Mouse (Mus musculus): ENCODE measurements around the gene Psme1. TPM values are rescaled to one million over a fixed set of nuclear protein-coding genes. Genes with fewer than 3 reads are reported as not detected.

Gene Psme1
- polyA plus RNA-seq, 1 experiment from 2014 or later = 139 TPM

DNA sequence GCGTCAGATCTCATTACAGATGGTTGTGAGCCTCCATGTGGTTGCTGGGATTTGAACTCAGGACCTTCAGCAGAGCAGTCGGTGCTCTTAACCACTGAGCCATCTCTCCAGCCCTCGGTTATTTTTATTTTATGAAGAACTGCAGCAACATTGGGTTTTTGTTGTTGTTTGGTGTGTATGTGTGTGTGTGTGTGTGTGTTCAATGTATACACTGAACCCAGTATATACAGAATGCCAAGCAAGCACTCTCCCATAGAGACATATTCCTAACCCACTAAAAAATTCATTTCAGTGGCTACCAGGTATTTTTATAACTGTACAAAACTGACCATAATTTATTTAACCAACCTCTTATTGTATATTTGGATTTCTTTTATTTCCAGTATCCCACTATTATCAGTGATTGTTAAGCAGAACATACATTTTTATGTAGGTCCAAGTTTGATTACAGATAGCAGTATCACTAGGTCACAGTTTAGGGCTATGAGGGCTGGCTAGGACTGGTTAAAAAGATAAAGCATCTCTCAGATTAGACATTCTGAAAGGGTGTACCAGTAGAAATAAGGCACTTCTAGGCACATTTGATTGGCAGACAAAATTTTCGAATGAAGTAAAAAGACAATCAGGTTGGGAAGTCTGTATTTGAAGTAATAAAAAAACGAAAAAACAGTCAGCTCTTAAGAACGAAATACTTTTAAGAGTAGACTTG, 19.0 kb upstream of the Psme1 start:
- TF ChIP-seq CTCF (IDR thresholded peaks at IDR 0.05; ENCODE audit: low read depth) = no peak
- 46% methylated on average over 6 of the region's 6 CpGs for WGBS
- peak overlapping the region; percentile 73 for H3K4me3 ChIP-seq (ENCODE audit: low read depth, low read length)
- peak overlapping the region; percentile 77; the same call in 1 of the 2 replicates for H3K9ac ChIP-seq
- DNase-seq (no peak), ATAC-seq (ENCODE audit: insufficient read depth) (no peak)
- H3K4me1 ChIP-seq (ENCODE audit: insufficient read depth) = 0 out of 2 replicates have a peak, but pooled peaks cover 5% of the 10 kb centered on the region
- peak overlapping the region; percentile 98 for H3K27ac ChIP-seq (ENCODE audit: low read depth)
- no peaks in the 10 kb centered on the region for H3K27me3 ChIP-seq (ENCODE audit: insufficient read depth, low read length)
- peak overlapping the region; percentile 81 for H3K4me2 ChIP-seq
- no peaks in the 10 kb centered on the region for H3K9me3 ChIP-seq (ENCODE audit: low read depth, low read length)
- H3K36me3 ChIP-seq (ENCODE audit: insufficient read depth) = peaks cover 7% of the 10 kb centered on the region

DNA sequence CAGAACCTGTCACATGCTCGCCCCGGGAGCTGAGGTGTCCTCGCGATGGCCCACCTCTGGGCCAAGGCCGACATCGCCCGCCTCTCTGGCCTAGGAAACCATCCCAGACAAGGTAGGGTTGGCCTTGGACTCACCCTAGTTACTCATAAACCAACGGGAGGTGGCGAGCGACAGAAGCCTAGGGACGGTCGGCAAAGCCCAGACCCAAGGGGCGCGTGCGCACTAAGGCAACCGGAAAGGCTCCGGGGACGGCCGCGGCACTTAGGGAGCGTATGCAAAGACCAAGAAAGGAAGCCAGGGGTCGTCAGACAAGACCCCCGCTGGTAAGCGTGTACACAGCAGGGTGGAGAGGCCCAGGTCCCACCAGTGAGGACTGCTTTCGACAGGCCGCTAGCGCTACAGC, 18.1 kb upstream of the Psme1 start, which contains the start of gene Dcaf11:
Dcaf11 (plus strand) TSS at position 208 of the 403 bp plus-strand sequence.
- TF ChIP-seq CTCF (IDR thresholded peaks at IDR 0.05; ENCODE audit: low read depth) = peak; percentile 46
- WGBS = under 1% methylated on average over 27 of the region's 27 CpGs
- H3K27ac ChIP-seq (ENCODE audit: low read depth) = peak within 1 kb of the TSS; percentile 98
- 0 out of 2 replicates have a peak, but pooled peaks cover 5% of the 10 kb centered on the region for H3K4me1 ChIP-seq (ENCODE audit: insufficient read depth)
- DNase-seq (peak; percentile 96), ATAC-seq (ENCODE audit: insufficient read depth) (peak; percentile 81)
- peaks cover 16% of the 10 kb centered on the region for H3K36me3 ChIP-seq (ENCODE audit: insufficient read depth)
- H3K4me2 ChIP-seq = peak within 1 kb of the TSS; percentile 81
- H3K27me3 ChIP-seq (ENCODE audit: insufficient read depth, low read length) = no peaks in the 10 kb centered on the region
- H3K9me3 ChIP-seq (ENCODE audit: low read depth, low read length) = no peaks in the 10 kb centered on the region
- peak within 1 kb of the TSS; percentile 77 for H3K9ac ChIP-seq
- peak within 1 kb of the TSS; percentile 73 for H3K4me3 ChIP-seq (ENCODE audit: low read depth, low read length)

DNA sequence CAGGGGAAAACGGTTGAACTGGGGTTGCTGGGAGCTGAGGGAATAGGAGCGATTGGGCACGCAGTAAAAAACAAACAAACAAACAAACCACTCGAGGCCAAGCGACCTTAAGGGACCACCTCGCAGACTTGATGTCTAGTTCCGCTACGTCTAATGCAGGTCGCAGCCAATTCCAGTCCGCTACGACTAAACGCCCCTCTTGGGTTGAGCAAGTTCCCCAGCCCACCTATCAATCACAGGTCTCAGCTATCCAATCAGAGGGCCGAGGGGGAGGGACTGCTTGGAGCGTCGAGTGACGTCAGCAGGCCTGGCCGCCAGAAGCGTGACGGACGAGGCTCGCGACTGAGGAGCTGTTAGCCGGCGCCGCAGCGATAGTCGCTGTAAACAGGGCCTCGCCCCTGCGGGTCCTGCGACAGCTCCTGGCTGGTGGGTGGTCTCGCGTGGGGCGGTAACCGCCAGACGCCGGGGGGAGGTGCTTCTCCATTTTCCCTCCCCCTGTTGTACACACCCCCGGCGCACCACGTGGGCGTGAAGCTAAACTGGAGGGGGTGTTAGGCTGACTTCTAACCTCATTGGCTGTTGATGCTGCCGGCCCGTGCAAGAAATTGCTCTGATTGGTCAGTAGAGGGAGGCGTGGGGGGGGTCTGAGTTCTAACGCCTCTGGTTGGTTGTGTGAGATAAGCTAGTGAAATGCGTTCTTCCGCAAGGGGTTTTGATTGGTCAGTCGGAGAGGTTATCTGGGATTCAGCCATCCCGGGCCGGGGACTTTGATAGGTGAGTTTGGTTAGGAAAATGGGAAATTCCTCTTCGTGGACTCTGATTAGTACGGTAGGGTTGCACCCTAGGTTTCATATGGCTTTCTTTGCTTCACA, 17.5 kb upstream of the Psme1 start, which contains the start of gene A730061H03Rik:
A730061H03Rik (minus strand) TSS at position 205 of the 872 bp plus-strand sequence.
- no peaks in the 10 kb centered on the region for H3K9me3 ChIP-seq (ENCODE audit: low read depth, low read length)
- peak; percentile 99 for DNase-seq
- H3K27me3 ChIP-seq (ENCODE audit: insufficient read depth, low read length) = no peaks in the 10 kb centered on the region
- H3K4me1 ChIP-seq (ENCODE audit: insufficient read depth) = 0 out of 2 replicates have a peak, but pooled peaks cover 5% of the 10 kb centered on the region
- 0 out of 2 replicates have a peak, but pooled peaks have one; percentile 21 for TF ChIP-seq CTCF (IDR thresholded peaks at IDR 0.05; ENCODE audit: low read depth)
- peak within 1 kb of the TSS; percentile 73 for H3K4me3 ChIP-seq (ENCODE audit: low read depth, low read length)
- H3K27ac ChIP-seq (ENCODE audit: low read depth) = peak within 1 kb of the TSS; percentile 98
- peak within 1 kb of the TSS; percentile 81 for H3K4me2 ChIP-seq
- WGBS = under 1% methylated on average over 51 of the region's 51 CpGs
- peaks cover 23% of the 10 kb centered on the region for H3K36me3 ChIP-seq (ENCODE audit: insufficient read depth)
- peak; percentile 95 for ATAC-seq (ENCODE audit: insufficient read depth)
- peak within 1 kb of the TSS; percentile 77 for H3K9ac ChIP-seq

DNA sequence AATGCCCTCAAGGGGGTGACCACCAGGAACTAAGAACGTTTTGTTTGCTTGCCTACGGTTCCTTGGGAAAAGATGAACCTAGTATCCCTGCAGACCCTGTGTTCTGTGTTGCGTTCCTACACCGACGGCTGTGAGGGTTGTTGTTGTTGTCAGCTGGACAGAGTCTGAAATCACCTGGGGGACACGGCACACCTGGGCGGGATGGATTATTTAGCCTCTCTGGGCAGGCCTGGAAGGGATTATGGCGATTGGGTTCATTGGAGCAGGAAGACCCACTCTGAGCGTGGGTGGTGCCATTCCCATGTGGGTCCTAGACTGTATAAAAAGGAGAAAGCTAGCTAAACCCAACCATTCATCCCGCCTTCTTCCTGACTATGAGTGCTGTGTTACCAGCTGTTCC, 16.1 kb upstream of the Psme1 start:
- Histone ChIP-seq H3K27ac (ENCODE audit: low read depth) (no peak overlapping the region), H3K4me2 (peak overlapping the region; percentile 81), H3K4me3 (ENCODE audit: low read depth, low read length) (peak overlapping the region; percentile 73; the same call in 1 of the 2 replicates), H3K36me3 (ENCODE audit: insufficient read depth) (peaks cover 37% of the 10 kb centered on the region), H3K9me3 (ENCODE audit: low read depth, low read length) (no peaks in the 10 kb centered on the region), H3K4me1 (ENCODE audit: insufficient read depth) (0 out of 2 replicates have a peak, but pooled peaks cover 5% of the 10 kb centered on the region), H3K9ac (no peak overlapping the region), H3K27me3 (ENCODE audit: insufficient read depth, low read length) (no peaks in the 10 kb centered on the region)
- TF ChIP-seq CTCF (IDR thresholded peaks at IDR 0.05; ENCODE audit: low read depth) = no peak
- DNase-seq (no peak), ATAC-seq (ENCODE audit: insufficient read depth) (no peak)
- 71% methylated on average over 10 of the region's 10 CpGs for WGBS

DNA sequence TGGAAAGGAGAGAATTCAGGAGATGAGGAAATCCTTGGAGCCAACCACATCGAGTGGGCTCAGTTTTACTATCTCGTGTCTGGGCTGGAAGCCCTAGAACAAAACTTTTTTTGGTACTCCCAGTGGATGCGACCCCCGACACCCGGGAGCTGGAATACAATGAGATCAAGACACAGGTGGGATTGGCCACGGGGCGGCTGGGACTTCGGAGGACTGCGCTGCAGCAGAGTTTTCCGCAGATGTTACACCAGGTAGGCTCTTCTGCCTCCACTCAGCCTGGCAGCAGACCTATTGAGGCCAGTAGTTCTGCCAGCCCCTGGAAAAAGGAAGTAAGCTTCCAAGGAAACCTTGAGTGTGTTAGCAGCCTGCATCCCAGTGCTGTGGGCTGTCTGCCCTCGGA, 14.7 kb upstream of the Psme1 start:
- DNase-seq = no peak
- no peaks in the 10 kb centered on the region for H3K9me3 ChIP-seq (ENCODE audit: low read depth, low read length)
- peaks cover 47% of the 10 kb centered on the region for H3K36me3 ChIP-seq (ENCODE audit: insufficient read depth)
- ATAC-seq (ENCODE audit: insufficient read depth) = no peak
- no peak overlapping the region for H3K9ac ChIP-seq
- 0 out of 2 replicates have a peak, but pooled peaks cover 5% of the 10 kb centered on the region for H3K4me1 ChIP-seq (ENCODE audit: insufficient read depth)
- 87% methylated on average over 11 of the region's 11 CpGs for WGBS
- TF ChIP-seq CTCF (IDR thresholded peaks at IDR 0.05; ENCODE audit: low read depth) = no peak
- no peak overlapping the region for H3K4me2 ChIP-seq
- no peak overlapping the region for H3K4me3 ChIP-seq (ENCODE audit: low read depth, low read length)
- H3K27me3 ChIP-seq (ENCODE audit: insufficient read depth, low read length) = no peaks in the 10 kb centered on the region
- H3K27ac ChIP-seq (ENCODE audit: low read depth) = no peak overlapping the region

DNA sequence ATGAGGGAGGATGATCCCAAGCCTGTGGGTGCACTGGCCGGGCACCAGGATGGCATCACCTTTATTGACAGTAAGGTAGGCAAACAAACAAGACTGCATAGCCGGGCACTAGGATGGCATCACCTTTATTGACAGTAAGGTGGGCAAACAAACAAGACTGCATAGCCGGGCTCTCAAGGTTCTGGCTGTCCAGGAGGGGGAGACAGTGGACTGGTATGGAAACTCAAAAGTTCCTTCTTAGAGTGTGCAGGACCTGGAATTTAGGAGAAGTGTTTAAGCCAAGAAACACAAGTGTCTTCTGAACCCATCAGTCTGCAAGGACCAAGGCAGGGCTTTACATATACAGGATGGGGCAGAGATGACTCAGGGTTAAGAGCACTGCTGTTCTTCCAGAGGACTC, 12.2 kb upstream of the Psme1 start:
- peak; percentile 28 for TF ChIP-seq CTCF (IDR thresholded peaks at IDR 0.05; ENCODE audit: low read depth)
- no peak for DNase-seq
- H3K4me1 ChIP-seq (ENCODE audit: insufficient read depth) = 0 out of 2 replicates have a peak, but pooled peaks cover 5% of the 10 kb centered on the region
- H3K36me3 ChIP-seq (ENCODE audit: insufficient read depth) = peaks cover 58% of the 10 kb centered on the region
- H3K9ac ChIP-seq = no peak overlapping the region
- ATAC-seq (ENCODE audit: insufficient read depth) = no peak
- no peaks in the 10 kb centered on the region for H3K27me3 ChIP-seq (ENCODE audit: insufficient read depth, low read length)
- no peak overlapping the region for H3K27ac ChIP-seq (ENCODE audit: low read depth)
- WGBS = 77% methylated on average over 3 of the region's 3 CpGs
- no peaks in the 10 kb centered on the region for H3K9me3 ChIP-seq (ENCODE audit: low read depth, low read length)
- H3K4me2 ChIP-seq = no peak overlapping the region
- no peak overlapping the region for H3K4me3 ChIP-seq (ENCODE audit: low read depth, low read length)
